Mouse (Mus musculus): ENCODE results near the gene Il22ra2. TPM values are rescaled to one million over a fixed set of nuclear protein-coding genes. Genes with fewer than 3 reads are reported as not detected.
A peak's percentile ranks its signal among the peaks of the same experiment; 100 is the strongest.
"Not testable (repeated sequence)": the region's sequence is repeated elsewhere in the genome, so short reads cannot be mapped to it uniquely, and the experiment has no call there.

Il22ra2 gene
- polyA plus RNA-seq, 1 experiment from 2014 or later, result not detected

DNA sequence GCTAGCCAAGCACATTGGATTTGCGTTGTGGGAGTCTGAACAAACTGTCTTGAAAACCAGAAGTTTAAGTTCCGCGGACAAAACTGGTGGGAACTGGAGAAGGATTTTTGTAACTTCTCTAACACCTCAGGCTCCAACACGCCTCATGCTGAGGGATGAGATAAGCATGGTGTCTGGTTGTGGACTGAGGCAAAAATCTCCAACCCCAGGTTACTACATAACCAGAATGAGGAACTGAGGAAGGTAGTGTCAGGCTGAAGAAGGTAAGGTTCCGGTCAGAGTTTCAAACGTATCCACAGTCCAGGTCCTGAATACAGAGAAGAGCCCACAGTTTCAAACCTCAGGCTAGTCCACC lies 30.5 kb upstream of the Il22ra2 start:
- no peaks in the 10 kb centered on the region for H3K9me3 ChIP-seq
- H3K36me3 ChIP-seq (replicated peaks), result no peaks in the 10 kb centered on the region
- H3K9ac ChIP-seq, result no peak overlapping the region
- no peak for ATAC-seq (replicated peaks)
- 38% methylated on average over 6 of the region's 6 CpGs for WGBS
- H3K27me3 ChIP-seq (replicated peaks), result no peaks in the 10 kb centered on the region
- H3K4me2 ChIP-seq, result peak overlapping the region; percentile 77
- no peak overlapping the region for H3K27ac ChIP-seq
- H3K4me1 ChIP-seq, result peaks cover 14% of the 10 kb centered on the region
- peak overlapping the region; percentile 68 for H3K4me3 ChIP-seq

DNA sequence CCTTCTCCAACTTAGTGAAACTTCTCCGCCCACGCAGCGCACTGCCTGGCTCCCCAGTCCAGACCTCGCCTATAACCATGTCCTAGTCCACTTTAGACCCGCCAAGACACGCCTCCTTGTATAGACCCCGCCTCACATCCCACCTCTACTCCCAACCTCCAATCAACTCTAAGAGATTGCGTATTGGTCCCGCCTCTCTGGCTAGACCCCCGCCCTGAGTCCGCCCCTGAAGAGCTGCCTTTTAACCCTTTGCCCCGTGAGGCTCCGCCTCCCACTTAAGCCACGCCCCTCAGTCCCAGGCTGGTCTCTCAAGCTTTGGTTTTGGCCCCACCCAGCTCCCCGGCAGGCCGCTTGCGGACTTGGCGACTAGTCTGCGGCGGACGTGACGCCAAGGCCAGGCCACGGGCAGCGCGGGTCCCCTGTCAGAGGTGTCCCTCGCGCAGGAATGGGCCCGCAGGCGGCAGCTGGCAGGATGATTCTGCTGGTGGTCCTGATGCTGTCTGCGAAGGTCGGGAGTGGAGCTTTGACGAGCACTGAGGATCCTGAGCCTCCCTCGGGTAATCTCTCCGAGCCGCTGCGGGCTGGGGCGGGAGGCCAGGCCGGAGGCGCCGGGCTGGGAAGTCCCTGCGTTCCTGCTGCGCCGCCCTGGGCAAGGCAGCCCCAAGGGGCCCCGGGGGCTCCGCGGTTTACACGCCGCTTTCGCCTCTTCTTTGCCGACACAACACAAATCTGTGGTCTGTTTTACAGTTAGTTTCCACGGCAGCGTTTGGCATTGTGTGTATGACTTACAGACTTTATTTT lies 30.0 kb upstream of the Il22ra2 start, which contains the start of gene Ifngr1:
Ifngr1 (plus strand) TSS at position 309 of the 801 bp plus-strand sequence.
- Histone ChIP-seq H3K4me3 (peak within 1 kb of the TSS; percentile 68), H3K9ac (peak within 1 kb of the TSS; percentile 75), H3K4me2 (peak within 1 kb of the TSS; percentile 77), H3K27me3 (replicated peaks) (no peaks in the 10 kb centered on the region), H3K9me3 (no peaks in the 10 kb centered on the region), H3K36me3 (replicated peaks) (no peaks in the 10 kb centered on the region), H3K4me1 (peaks cover 14% of the 10 kb centered on the region), H3K27ac (peak within 1 kb of the TSS; percentile 65)
- ATAC-seq (replicated peaks), result peak; percentile 100
- under 1% methylated on average over 52 of the region's 52 CpGs for WGBS

DNA sequence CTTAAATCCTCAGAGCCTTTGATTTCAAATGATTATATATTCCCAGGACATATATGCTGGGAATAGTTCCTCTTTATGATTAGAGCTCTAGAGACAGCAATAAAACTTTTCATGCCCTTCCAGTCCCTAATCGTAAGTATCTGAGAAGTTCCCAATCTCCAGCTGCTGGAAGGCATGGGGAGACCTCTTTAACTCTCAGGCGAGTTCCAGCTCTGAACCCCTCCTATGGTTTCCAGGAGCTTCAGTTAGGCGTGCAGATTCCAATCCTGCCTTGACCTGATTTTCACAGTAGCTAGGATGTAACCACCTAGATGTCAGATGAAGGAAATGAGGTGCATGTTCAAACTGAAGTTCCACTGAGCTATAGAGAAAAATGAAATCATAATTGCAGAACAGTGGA lies 29.2 kb upstream of the Il22ra2 start:
- H3K4me3 ChIP-seq, result peak overlapping the region; percentile 68
- 7% methylated on average over 3 of the region's 3 CpGs for WGBS
- ATAC-seq (replicated peaks), result no peak
- H3K4me1 ChIP-seq, result peaks cover 14% of the 10 kb centered on the region
- peak overlapping the region; percentile 75 for H3K9ac ChIP-seq
- peak overlapping the region; percentile 77 for H3K4me2 ChIP-seq
- no peaks in the 10 kb centered on the region for H3K9me3 ChIP-seq
- H3K27ac ChIP-seq, result no peak overlapping the region
- H3K36me3 ChIP-seq (replicated peaks), result no peaks in the 10 kb centered on the region
- H3K27me3 ChIP-seq (replicated peaks), result no peaks in the 10 kb centered on the region

DNA sequence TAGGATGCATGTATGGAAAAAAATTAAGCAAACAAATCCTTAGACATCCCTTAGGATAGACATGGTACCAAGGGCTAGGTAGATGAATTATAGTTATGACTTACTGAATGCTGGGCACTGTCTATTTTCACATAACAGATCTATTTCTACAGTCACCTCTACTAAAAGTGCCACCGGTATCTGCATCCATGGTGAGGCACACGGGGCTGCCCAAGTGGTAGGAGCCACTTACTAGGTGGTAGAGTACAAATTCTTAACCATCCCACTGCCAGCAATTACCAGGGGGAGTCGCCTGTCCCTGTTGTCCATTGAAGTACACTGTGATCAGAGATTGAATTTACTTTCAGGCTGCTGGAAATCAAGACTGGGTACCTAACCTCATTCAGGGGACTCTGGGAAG lies 28.5 kb upstream of the Il22ra2 start:
- peak overlapping the region; percentile 77; the same call in 1 of the 2 replicates for H3K4me2 ChIP-seq

DNA sequence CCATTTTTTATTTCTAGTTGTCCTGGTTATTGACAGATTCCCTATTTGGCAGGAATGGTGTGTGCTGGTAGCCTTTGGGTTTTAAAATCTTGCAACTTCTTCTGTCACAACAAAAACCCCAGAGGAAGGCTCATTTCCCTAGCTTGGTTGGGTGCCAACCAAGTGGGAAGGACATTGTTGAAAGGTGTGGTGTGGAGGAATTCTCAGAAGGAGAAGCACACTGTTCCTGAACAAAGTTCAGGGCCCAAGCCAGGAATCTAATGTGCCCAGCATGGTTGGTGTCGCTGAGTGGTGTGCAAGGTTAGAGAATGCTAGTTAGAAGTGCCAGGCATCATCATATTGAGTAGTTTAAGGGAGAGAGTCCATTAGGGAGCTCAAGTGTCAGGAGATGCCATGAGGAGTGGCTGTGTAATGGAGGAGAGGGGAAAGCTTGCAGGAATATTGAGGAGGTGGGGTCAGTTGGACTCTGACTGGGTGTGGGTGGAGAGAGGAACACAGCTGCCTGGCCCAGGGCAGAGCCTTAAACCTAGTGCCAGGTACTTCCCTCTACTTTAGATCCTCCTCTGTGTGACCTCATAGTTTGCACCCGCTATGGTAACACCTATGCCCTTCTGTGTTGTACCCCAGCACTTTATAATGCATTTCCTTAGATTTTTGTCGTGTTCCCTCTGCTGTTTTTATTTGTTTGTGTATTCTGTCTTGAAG lies 27.4 kb upstream of the Il22ra2 start:
- Histone ChIP-seq H3K27me3 (replicated peaks) (no peaks in the 10 kb centered on the region), H3K4me3 (no peak overlapping the region), H3K9ac (no peak overlapping the region), H3K27ac (no peak overlapping the region), H3K36me3 (replicated peaks) (no peaks in the 10 kb centered on the region), H3K4me1 (peaks cover 14% of the 10 kb centered on the region), H3K4me2 (no peak overlapping the region), H3K9me3 (no peaks in the 10 kb centered on the region)
- WGBS, result 83% methylated on average over 3 of the region's 3 CpGs
- ATAC-seq (replicated peaks), result no peak

More for the DNA sequence above, 28.5 kb upstream of the Il22ra2 start:
- Histone ChIP-seq H3K9ac (no peak overlapping the region), H3K27me3 (replicated peaks) (no peaks in the 10 kb centered on the region), H3K4me3 (no peak overlapping the region), H3K9me3 (no peaks in the 10 kb centered on the region), H3K36me3 (replicated peaks) (no peaks in the 10 kb centered on the region), H3K4me1 (peaks cover 14% of the 10 kb centered on the region), H3K27ac (no peak overlapping the region)
- 85% methylated on average over 3 of the region's 3 CpGs for WGBS
- ATAC-seq (replicated peaks), result no peak

DNA sequence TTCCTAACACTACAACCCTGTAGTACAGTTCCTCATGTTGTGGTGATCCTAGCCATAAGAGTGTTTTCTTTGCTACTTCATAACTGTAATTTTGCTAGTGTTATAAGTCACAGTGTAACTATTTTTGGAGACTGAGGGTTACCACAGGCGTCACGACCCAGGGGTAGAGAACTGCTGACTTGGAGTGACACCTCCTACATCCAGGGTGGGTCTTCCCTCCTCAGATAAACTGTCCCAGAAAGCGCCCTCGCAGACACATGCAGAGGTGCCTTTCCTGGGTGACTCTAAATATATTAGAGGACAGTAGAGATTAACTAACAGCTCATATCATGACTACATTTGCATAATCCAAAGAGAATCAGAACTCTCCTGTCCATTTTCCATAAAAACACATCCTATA lies 24.9 kb upstream of the Il22ra2 start:
- no peaks in the 10 kb centered on the region for H3K9me3 ChIP-seq
- H3K4me1 ChIP-seq, result peaks cover 11% of the 10 kb centered on the region
- H3K9ac ChIP-seq, result no peak overlapping the region
- 91% methylated on average over 4 of the region's 4 CpGs for WGBS
- no peak overlapping the region for H3K4me3 ChIP-seq
- 0 out of 2 replicates have a peak, but pooled peaks cover 4% of the 10 kb centered on the region for H3K36me3 ChIP-seq (replicated peaks)
- H3K4me2 ChIP-seq, result no peak overlapping the region
- H3K27ac ChIP-seq, result no peak overlapping the region
- ATAC-seq (replicated peaks), result no peak
- H3K27me3 ChIP-seq (replicated peaks), result no peaks in the 10 kb centered on the region

DNA sequence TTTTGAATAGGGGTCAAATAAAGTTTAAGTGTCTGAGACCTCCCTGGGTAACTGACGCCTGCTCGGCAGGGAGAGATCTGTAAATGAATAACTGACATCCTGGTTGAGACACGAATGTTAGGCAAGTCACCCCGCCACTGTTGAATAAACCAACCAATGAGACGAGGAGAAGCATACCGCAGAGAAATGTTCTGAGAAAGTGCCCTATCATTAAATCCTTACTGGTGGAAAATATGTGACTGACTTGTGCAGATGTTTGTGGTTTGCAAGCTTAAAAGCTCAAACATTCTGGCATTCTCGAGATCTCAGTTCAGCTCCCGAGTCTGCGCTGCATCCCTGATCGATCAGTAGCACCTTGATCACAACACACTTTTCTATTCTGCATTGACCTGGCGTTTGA lies 23.7 kb upstream of the Il22ra2 start:
- H3K36me3 ChIP-seq (replicated peaks), result 0 out of 2 replicates have a peak, but pooled peaks cover 4% of the 10 kb centered on the region
- H3K4me2 ChIP-seq, result no peak overlapping the region
- H3K27me3 ChIP-seq (replicated peaks), result no peaks in the 10 kb centered on the region
- peaks cover 4% of the 10 kb centered on the region; the same call in 1 of the 2 replicates for H3K4me1 ChIP-seq
- no peaks in the 10 kb centered on the region for H3K9me3 ChIP-seq
- ATAC-seq (replicated peaks), result no peak
- H3K4me3 ChIP-seq, result no peak overlapping the region
- no peak overlapping the region for H3K9ac ChIP-seq
- no peak overlapping the region for H3K27ac ChIP-seq
- 89% methylated on average over 11 of the region's 11 CpGs for WGBS

DNA sequence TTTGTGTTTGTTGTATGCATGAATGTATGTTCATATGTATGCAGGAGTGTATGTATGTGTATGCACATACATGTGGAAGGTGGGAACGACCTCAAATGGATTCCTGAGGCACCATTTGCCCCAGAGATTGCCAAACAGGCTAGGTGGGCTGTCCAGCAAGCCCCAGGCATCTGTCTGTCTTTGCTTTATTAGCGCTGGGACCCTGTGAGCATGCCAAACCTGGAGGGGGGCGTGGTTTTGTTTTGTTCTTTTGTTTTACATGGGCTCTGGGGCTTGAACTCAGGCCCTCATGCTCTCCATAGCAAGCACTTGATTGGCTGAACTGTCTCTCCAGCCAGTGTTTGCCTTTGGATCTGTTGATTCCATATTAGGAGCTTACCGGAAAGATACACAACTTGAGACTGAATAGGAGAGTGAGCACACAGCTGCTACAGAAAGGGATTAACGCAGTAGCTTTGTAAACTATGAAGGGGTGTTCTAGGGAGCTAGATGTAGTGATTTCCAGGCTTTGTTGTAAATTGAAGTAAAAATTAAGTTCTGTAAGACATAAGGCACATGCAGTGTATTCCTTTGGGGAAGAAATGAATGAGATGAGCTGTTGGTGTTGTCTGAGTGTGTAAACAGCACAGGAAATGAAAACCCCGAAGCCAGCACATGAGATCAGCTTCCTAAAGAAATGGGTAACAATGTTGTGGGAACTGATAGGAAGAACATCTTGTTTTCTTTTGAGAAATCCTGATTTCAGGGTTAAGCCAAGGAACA lies 22.3 kb upstream of the Il22ra2 start:
- Histone ChIP-seq H3K36me3 (replicated peaks) (0 out of 2 replicates have a peak, but pooled peaks cover 4% of the 10 kb centered on the region), H3K27me3 (replicated peaks) (no peaks in the 10 kb centered on the region), H3K4me2 (no peak overlapping the region), H3K4me3 (no peak overlapping the region), H3K9ac (no peak overlapping the region), H3K9me3 (no peaks in the 10 kb centered on the region), H3K27ac (no peak overlapping the region), H3K4me1 (no peaks in the 10 kb centered on the region)
- 0 out of 2 replicates have a peak, but pooled peaks have one; percentile 33 for ATAC-seq (replicated peaks)
- WGBS, result 60% methylated on average over 6 of the region's 6 CpGs

DNA sequence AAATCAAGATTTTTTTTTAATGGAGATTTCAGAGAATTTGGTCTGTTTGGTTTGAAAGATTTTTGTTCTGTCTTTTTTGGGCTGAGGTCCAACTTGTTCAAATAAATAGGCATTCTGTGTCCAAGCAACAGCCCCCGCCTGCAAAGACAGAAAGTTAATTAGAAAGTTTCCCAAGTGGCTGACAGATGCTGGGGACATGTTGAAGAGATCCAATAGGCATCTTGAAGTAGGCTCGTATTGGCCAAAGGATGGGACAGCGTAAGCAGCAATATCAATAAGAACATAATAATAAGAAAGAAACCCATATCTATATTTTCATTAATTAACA lies 21.7 kb upstream of the Il22ra2 start:
- no peak for ATAC-seq (replicated peaks)
- Histone ChIP-seq H3K9me3 (no peaks in the 10 kb centered on the region), H3K27me3 (replicated peaks) (no peaks in the 10 kb centered on the region)

DNA sequence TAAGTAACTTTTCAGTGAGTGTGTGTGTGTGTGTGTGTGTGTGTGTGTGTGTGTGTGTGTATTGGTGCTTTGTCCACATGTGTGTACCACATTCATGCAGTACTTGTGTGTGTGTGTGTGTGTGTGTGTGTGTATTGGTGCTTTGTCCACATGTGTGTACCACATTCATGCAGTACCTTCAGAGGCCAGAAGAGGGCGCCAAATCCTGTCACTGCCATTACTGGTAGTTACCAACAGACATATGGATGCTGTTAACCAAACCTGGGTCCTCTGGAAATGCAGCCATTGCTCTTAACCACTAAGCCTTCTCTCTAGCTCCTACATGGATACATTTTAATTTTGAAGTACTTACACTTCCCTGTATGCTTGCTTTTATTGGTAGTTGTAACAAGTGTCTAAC lies 20.3 kb upstream of the Il22ra2 start:
- not testable (repeated sequence) for H3K4me3 ChIP-seq; H3K36me3 ChIP-seq (replicated peaks); H3K9ac ChIP-seq; H3K27me3 ChIP-seq (replicated peaks); H3K4me1 ChIP-seq; H3K9me3 ChIP-seq; H3K4me2 ChIP-seq; ATAC-seq (replicated peaks); H3K27ac ChIP-seq
- WGBS, result 16% methylated on average over 1 of the region's 1 CpGs

More for the DNA sequence above, 21.7 kb upstream of the Il22ra2 start:
- no peaks in the 10 kb centered on the region for H3K4me1 ChIP-seq
- H3K27ac ChIP-seq, result no peak overlapping the region
- H3K4me3 ChIP-seq, result no peak overlapping the region
- no peak overlapping the region for H3K4me2 ChIP-seq
- no peak overlapping the region for H3K9ac ChIP-seq
- 64% methylated on average over 3 of the region's 3 CpGs for WGBS
- H3K36me3 ChIP-seq (replicated peaks), result 0 out of 2 replicates have a peak, but pooled peaks cover 4% of the 10 kb centered on the region

DNA sequence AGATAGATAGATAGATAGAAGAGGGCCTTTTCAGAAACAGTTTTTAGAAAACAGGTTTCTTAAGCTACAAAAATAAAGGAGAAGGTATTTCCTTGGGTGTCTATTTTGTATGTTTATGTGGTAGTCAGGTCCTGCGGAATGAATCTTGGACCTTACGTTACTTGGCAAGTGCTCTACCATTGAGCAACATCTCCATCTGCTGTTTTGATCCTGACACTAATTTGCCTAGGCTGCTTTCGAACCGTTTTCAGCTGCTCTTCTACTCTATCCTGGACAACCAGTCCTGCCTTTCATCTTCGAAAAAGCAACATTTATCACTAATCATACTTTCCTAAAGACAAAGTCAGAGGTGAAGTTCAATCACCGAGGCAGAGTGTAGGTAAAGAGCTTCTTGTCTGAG lies 18.6 kb upstream of the Il22ra2 start:
- H3K36me3 ChIP-seq (replicated peaks), result 0 out of 2 replicates have a peak, but pooled peaks cover 4% of the 10 kb centered on the region

DNA sequence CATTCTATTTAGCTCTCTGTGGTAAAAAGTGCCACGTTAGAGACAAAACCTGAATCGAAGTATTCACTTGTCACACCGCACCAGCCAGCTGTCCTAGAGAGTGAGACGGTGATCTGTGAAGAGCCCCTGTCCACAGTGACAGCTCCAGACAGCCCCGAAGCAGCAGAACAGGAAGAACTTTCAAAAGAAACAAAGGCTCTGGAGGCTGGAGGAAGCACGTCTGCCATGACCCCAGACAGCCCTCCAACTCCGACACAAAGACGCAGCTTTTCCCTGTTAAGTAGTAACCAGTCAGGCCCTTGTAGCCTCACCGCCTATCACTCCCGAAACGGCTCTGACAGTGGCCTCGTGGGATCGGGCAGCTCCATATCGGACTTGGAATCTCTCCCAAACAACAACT lies 12.7 kb upstream of the Il22ra2 start:
- Histone ChIP-seq H3K36me3 (replicated peaks) (no peaks in the 10 kb centered on the region), H3K4me3 (no peak overlapping the region), H3K9ac (no peak overlapping the region), H3K27me3 (replicated peaks) (no peaks in the 10 kb centered on the region), H3K4me1 (no peaks in the 10 kb centered on the region), H3K27ac (no peak overlapping the region), H3K4me2 (no peak overlapping the region), H3K9me3 (no peaks in the 10 kb centered on the region)
- no peak for ATAC-seq (replicated peaks)
- 37% methylated on average over 14 of the region's 14 CpGs for WGBS

More for the DNA sequence above, 18.6 kb upstream of the Il22ra2 start:
- Histone ChIP-seq H3K9ac (no peak overlapping the region), H3K4me3 (no peak overlapping the region), H3K9me3 (no peaks in the 10 kb centered on the region), H3K4me2 (no peak overlapping the region), H3K27me3 (replicated peaks) (no peaks in the 10 kb centered on the region), H3K4me1 (no peaks in the 10 kb centered on the region), H3K27ac (no peak overlapping the region)
- no peak for ATAC-seq (replicated peaks)
- 92% methylated on average over 6 of the region's 6 CpGs for WGBS
